Mouse (Mus musculus): Measurements from ENCODE around the gene Chmp5. TPM values are rescaled to one million over a fixed set of nuclear protein-coding genes. Genes with fewer than 3 reads are reported as not detected.

The Chmp5 gene
- polyA plus RNA-seq, 1 experiment from 2014 or later = 49.3 TPM

DNA sequence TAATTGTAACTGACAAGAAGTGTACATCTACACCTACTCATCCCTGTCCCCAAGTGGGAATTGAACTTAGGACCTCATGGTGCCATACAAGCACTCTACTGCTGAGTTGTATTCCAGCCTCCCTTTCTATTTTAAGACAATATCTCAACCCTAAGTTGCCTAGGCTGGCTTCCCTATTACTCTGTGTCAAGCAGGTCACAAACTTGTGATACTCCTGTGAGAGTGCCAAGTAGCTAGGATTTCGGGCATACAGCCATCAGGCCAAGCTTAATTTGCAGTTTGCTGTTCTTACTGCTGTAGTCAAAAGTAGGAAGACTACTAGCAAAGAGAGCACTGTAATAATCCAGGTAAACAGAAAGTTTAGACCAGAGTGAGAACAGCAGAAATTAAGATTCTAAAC is 35.5 kb downstream of the Chmp5 start:
- TF ChIP-seq CTCF (IDR thresholded peaks at IDR 0.05; ENCODE audit: low read depth) (no peak), EP300 (IDR thresholded peaks at IDR 0.05; ENCODE audit: low read depth) (no peak)
- no peak overlapping the region for H3K4me2 ChIP-seq (ENCODE audit: low read depth, low read length)
- no peak overlapping the region for H3K9ac ChIP-seq (replicated peaks)
- DNase-seq (no peak), ATAC-seq (no peak)
- no peaks in the 10 kb centered on the region for H3K9me3 ChIP-seq (ENCODE audit: low read length)
- no peak overlapping the region for H3K4me3 ChIP-seq (ENCODE audit: low read depth, low read length)
- no peaks in the 10 kb centered on the region for H3K4me1 ChIP-seq (ENCODE audit: insufficient read depth)
- no peak overlapping the region for H3K27ac ChIP-seq (ENCODE audit: low read depth)
- H3K36me3 ChIP-seq (replicated peaks; ENCODE audit: insufficient read depth, low read length) = peaks cover 62% of the 10 kb centered on the region
- 78% methylated on average over 1 of the region's 1 CpGs for WGBS (ENCODE audit: insufficient replicate concordance)
- no peaks in the 10 kb centered on the region for H3K27me3 ChIP-seq (ENCODE audit: insufficient read depth, low read length)

- Histone ChIP-seq H3K36me3 (replicated peaks; ENCODE audit: insufficient read depth, low read length) (peaks cover 88% of the 10 kb centered on the region), H3K9ac (replicated peaks) (no peak overlapping the region), H3K27me3 (ENCODE audit: insufficient read depth, low read length) (no peaks in the 10 kb centered on the region), H3K4me2 (ENCODE audit: low read depth, low read length) (no peak overlapping the region), H3K4me1 (ENCODE audit: insufficient read depth) (no peaks in the 10 kb centered on the region), H3K27ac (ENCODE audit: low read depth) (no peak overlapping the region), H3K9me3 (ENCODE audit: low read length) (no peaks in the 10 kb centered on the region), H3K4me3 (ENCODE audit: low read depth, low read length) (no peak overlapping the region)
- ATAC-seq (no peak), DNase-seq (no peak)
- WGBS (ENCODE audit: insufficient replicate concordance) = 88% methylated on average over 6 of the region's 6 CpGs
- TF ChIP-seq CTCF (IDR thresholded peaks at IDR 0.05; ENCODE audit: low read depth) = no peak
- no peak for TF ChIP-seq EP300 (IDR thresholded peaks at IDR 0.05; ENCODE audit: low read depth)
These were observed 41.4 kb downstream of the Chmp5 start for GRCm38 (mm10) chr4:40989633-40990032.

DNA sequence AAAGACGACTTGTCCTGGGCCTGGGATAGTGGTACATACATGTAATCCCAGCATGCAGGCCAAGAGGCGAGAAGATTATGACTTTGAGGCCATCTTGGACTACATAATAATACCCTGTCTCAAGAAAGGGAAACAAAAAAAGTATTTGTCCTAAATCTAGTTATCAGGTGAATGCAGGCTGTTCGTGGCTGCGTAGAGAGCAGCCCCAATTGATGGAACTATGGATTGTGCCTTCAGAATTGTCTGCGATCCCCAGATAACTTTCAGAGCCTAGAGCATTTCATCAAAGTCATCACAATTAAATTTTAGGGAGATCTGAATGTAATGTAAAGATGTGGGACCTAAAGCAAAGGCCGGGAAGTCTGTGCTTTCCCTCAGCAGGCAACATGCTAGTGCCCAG is 48.1 kb downstream of the Chmp5 start:
- Histone ChIP-seq H3K4me1 (ENCODE audit: insufficient read depth) (no peaks in the 10 kb centered on the region), H3K4me2 (ENCODE audit: low read depth, low read length) (no peak overlapping the region), H3K4me3 (ENCODE audit: low read depth, low read length) (no peak overlapping the region), H3K27ac (ENCODE audit: low read depth) (no peak overlapping the region), H3K9ac (replicated peaks) (no peak overlapping the region), H3K36me3 (replicated peaks; ENCODE audit: insufficient read depth, low read length) (peaks cover 93% of the 10 kb centered on the region), H3K9me3 (ENCODE audit: low read length) (no peaks in the 10 kb centered on the region), H3K27me3 (ENCODE audit: insufficient read depth, low read length) (no peaks in the 10 kb centered on the region)
- no peak for DNase-seq
- ATAC-seq = no peak
- TF ChIP-seq CTCF (IDR thresholded peaks at IDR 0.05; ENCODE audit: low read depth) (no peak), EP300 (IDR thresholded peaks at IDR 0.05; ENCODE audit: low read depth) (peak; percentile 59)
- WGBS (ENCODE audit: insufficient replicate concordance) = 77% methylated on average over 6 of the region's 6 CpGs

GRCm38 (mm10) chr4:40997916-40998315 is 49.7 kb downstream of the Chmp5 start:
- no peak overlapping the region for H3K4me3 ChIP-seq (ENCODE audit: low read depth, low read length)
- H3K4me1 ChIP-seq (ENCODE audit: insufficient read depth) = no peaks in the 10 kb centered on the region
- peaks cover 93% of the 10 kb centered on the region for H3K36me3 ChIP-seq (replicated peaks; ENCODE audit: insufficient read depth, low read length)
- H3K27ac ChIP-seq (ENCODE audit: low read depth) = 0 out of 2 replicates have a peak overlapping the region, but pooled peaks have one; percentile 7
- H3K4me2 ChIP-seq (ENCODE audit: low read depth, low read length) = no peak overlapping the region
- no peak overlapping the region for H3K9ac ChIP-seq (replicated peaks)
- no peaks in the 10 kb centered on the region for H3K9me3 ChIP-seq (ENCODE audit: low read length)
- ATAC-seq (peak; percentile 63), DNase-seq (no peak)
- peak; percentile 50 for TF ChIP-seq EP300 (IDR thresholded peaks at IDR 0.05; ENCODE audit: low read depth)
- TF ChIP-seq CTCF (IDR thresholded peaks at IDR 0.05; ENCODE audit: low read depth) = no peak
- H3K27me3 ChIP-seq (ENCODE audit: insufficient read depth, low read length) = no peaks in the 10 kb centered on the region
- 63% methylated on average over 4 of the region's 4 CpGs for WGBS (ENCODE audit: insufficient replicate concordance)

DNA sequence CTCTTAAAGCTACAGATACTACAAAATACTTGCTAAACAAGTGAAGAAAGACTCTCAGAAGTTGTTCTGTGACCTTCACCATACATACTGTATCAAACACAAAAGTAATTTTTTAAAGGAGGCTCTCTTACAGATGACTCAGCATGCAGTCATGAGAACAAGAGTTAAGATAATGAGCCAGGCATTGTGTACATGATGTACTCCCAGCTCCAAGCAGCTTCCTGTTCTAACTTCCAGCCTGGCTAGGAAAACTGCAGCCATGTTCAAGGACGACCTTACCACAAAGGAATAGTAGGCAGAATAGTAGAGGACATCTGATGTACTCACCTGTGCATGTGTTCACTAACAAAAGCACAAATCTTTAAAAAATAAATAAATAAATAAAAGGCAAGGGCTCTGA is 52.1 kb downstream of the Chmp5 start:
- Histone ChIP-seq H3K4me1 (ENCODE audit: insufficient read depth) (no peaks in the 10 kb centered on the region), H3K36me3 (replicated peaks; ENCODE audit: insufficient read depth, low read length) (peaks cover 90% of the 10 kb centered on the region), H3K27me3 (ENCODE audit: insufficient read depth, low read length) (no peaks in the 10 kb centered on the region), H3K4me3 (ENCODE audit: low read depth, low read length) (no peak overlapping the region), H3K27ac (ENCODE audit: low read depth) (no peak overlapping the region), H3K4me2 (ENCODE audit: low read depth, low read length) (no peak overlapping the region), H3K9ac (replicated peaks) (no peak overlapping the region), H3K9me3 (ENCODE audit: low read length) (no peaks in the 10 kb centered on the region)
- ATAC-seq = no peak
- TF ChIP-seq CTCF (IDR thresholded peaks at IDR 0.05; ENCODE audit: low read depth) (no peak), EP300 (IDR thresholded peaks at IDR 0.05; ENCODE audit: low read depth) (peak; percentile 19; the same call in 1 of the 2 replicates)
- 73% methylated on average over 1 of the region's 1 CpGs for WGBS (ENCODE audit: insufficient replicate concordance)
- DNase-seq = no peak

DNA sequence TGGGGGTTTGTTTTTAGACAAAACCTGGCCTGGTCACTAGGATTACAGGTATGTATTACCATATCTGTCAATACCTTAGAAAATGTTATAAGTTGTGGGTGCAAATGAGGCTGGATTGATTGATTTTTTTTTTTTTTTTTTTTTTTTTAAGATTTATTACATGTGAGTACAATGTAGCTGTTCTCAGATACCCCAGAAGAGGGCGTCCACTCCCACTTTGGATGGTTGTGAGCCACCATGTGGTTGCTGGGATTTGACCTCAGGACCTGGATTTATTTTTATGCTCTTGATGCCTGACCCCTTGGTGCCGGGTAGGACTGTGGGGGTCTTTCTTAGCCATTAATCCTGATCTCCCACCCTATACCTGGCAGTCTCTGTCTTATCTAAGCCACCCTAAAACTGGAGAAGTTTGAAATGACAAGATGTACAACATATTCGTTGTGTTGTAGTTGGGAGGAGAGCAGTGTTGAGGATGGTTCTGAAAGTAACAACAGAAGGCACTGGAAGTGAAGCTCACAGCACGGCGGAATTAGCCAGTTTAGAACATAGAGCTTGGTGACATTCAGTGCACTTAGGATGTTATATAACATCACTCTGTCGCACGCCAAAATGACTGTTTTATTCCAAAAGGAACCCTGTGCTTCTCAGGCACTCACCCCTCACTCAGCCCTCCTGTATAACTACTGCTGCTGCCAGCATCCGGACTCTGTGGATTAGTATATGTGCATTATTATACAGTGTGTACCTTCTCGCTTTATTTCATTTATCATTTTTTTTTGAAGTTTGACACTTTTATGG is 52.8 kb downstream of the Chmp5 start:
- TF ChIP-seq CTCF (IDR thresholded peaks at IDR 0.05; ENCODE audit: low read depth) (no peak), EP300 (IDR thresholded peaks at IDR 0.05; ENCODE audit: low read depth) (no peak)
- peaks cover 86% of the 10 kb centered on the region for H3K36me3 ChIP-seq (replicated peaks; ENCODE audit: insufficient read depth, low read length)
- no peak overlapping the region for H3K27ac ChIP-seq (ENCODE audit: low read depth)
- DNase-seq = no peak
- H3K27me3 ChIP-seq (ENCODE audit: insufficient read depth, low read length) = no peaks in the 10 kb centered on the region
- H3K4me3 ChIP-seq (ENCODE audit: low read depth, low read length) = no peak overlapping the region
- no peak overlapping the region for H3K4me2 ChIP-seq (ENCODE audit: low read depth, low read length)
- no peaks in the 10 kb centered on the region for H3K9me3 ChIP-seq (ENCODE audit: low read length)
- H3K9ac ChIP-seq (replicated peaks) = no peak overlapping the region
- no peak for ATAC-seq
- 88% methylated on average over 9 of the region's 9 CpGs for WGBS (ENCODE audit: insufficient replicate concordance)
- H3K4me1 ChIP-seq (ENCODE audit: insufficient read depth) = no peaks in the 10 kb centered on the region

Data from liver, postnatal 0 days (tissue).